Mouse (Mus musculus) MEL (cell line): ENCODE measurements around the gene Dclre1b. TPM values are rescaled to one million over a fixed set of nuclear protein-coding genes. Genes with fewer than 3 reads are reported as not detected.

Source experiments
- DNase-seq: peaks from one replicate; pipeline ENCODE4 v3.0.0; 2011; ENCODE audit warnings: low read depth, low spot score
- H3K27ac ChIP-seq: 2 replicates; pipeline ENCODE4 v1.5.1; 2012; ENCODE audit warnings: low read depth, mild to moderate bottlenecking, control low read depth, low read length, moderate library complexity; ENCODE audit not compliant: control insufficient read depth
- H3K27me3 ChIP-seq, 2 experiments: fragments of 150-350 bp in 1 of 2; sonication (generic) in 1 of 2; 2 replicates each; pipeline ENCODE4 v1.6.1; 2012; ENCODE audit warnings: low read length in 2 of 2, mild to moderate bottlenecking in 2 of 2, improper control_type of control experiment in 1 of 2, moderate library complexity in 1 of 2; ENCODE audit not compliant: insufficient read depth in 2 of 2, control insufficient read depth in 1 of 2
- H3K36me3 ChIP-seq, 2 experiments: 2 replicates each; pipeline ENCODE4 v1.6.1; 2012 to 2014; ENCODE audit warnings: low read length in 2 of 2, improper control_type of control experiment in 1 of 2, inconsistent platforms in 1 of 2, mild to moderate bottlenecking in 1 of 2; ENCODE audit not compliant: insufficient read depth in 2 of 2, control insufficient read depth in 1 of 2
- H3K4me1 ChIP-seq, 2 experiments: fragments of 150-350 bp in 1 of 2; sonication (generic) in 1 of 2; 2 replicates each; pipeline ENCODE4 v1.6.1; 2012; ENCODE audit warnings: low read length in 2 of 2, improper control_type of control experiment in 1 of 2, mild to moderate bottlenecking in 1 of 2; ENCODE audit not compliant: insufficient read depth in 2 of 2, control insufficient read depth in 1 of 2
- H3K4me3 ChIP-seq, 2 experiments: fragments of 150-350 bp in 1 of 2; sonication (generic) in 1 of 2; 2 replicates each; pipeline ENCODE4 v1.5.1; 2012; ENCODE audit warnings: low read depth in 2 of 2, low read length in 2 of 2, mild to moderate bottlenecking in 2 of 2, moderate library complexity in 2 of 2, control low read depth in 1 of 2, improper control_type of control experiment in 1 of 2; ENCODE audit not compliant: control insufficient read depth in 1 of 2, insufficient read depth in 1 of 2
- H3K79me2 ChIP-seq: 2 replicates; pipeline ENCODE4 v1.6.1; 2012; ENCODE audit warnings: mild to moderate bottlenecking, low read length, moderate library complexity; ENCODE audit not compliant: control insufficient read depth, poor library complexity, insufficient read depth
- H3K9ac ChIP-seq: 2 replicates; pipeline ENCODE4 v1.6.1; 2012; ENCODE audit warnings: low read depth, mild to moderate bottlenecking, control low read depth, low read length, moderate library complexity; ENCODE audit not compliant: control insufficient read depth, poor library complexity, severe bottlenecking
- H3K9me3 ChIP-seq: fragments of 150-350 bp; sonication (generic); replicated peaks from 2 replicates; pipeline ENCODE4 v1.6.1; 2012; ENCODE audit warnings: mild to moderate bottlenecking, low read length, improper control_type of control experiment, moderate library complexity; ENCODE audit not compliant: insufficient read depth
- BHLHE40 ChIP-seq: IDR thresholded peaks from 2 replicates; pipeline ENCODE4 v1.6.1; 2012; ENCODE audit warnings: low read depth, mild to moderate bottlenecking, inconsistent platforms, low read length, improper control_type of control experiment, borderline replicate concordance
- CTCF ChIP-seq, 3 experiments: IDR thresholded peaks in 2 of 3; conservative IDR thresholded peaks in 1 of 3; 2 replicates each; pipeline ENCODE4 v1.5.1; 2011 to 2012; ENCODE audit warnings: low read length in 3 of 3, low read depth in 2 of 3, mild to moderate bottlenecking in 2 of 3, improper control_type of control experiment in 1 of 3, inconsistent platforms in 1 of 3, mixed read lengths in 1 of 3, moderate library complexity in 1 of 3; ENCODE audit not compliant: control insufficient read depth in 1 of 3, insufficient read depth in 1 of 3, poor library complexity in 1 of 3, severe bottlenecking in 1 of 3
- EP300 ChIP-seq, 2 experiments: IDR thresholded peaks; 2 replicates each; pipeline ENCODE4 v1.6.1; 2011; ENCODE audit warnings: improper control_type of control experiment in 2 of 2, low read length in 2 of 2, low read depth in 1 of 2, mild to moderate bottlenecking in 1 of 2
- ETS1 ChIP-seq: IDR thresholded peaks from 2 replicates; pipeline ENCODE4 v1.6.1; 2012; ENCODE audit warnings: low read depth, mild to moderate bottlenecking, inconsistent platforms, low read length, improper control_type of control experiment, moderate library complexity
- GABPA ChIP-seq: IDR thresholded peaks from 2 replicates; pipeline ENCODE4 v1.6.1; 2012; ENCODE audit warnings: low read depth, mild to moderate bottlenecking, inconsistent platforms, low read length, improper control_type of control experiment, moderate library complexity
- GATA1 ChIP-seq: IDR thresholded peaks from 2 replicates; pipeline ENCODE4 v1.6.1; 2011; ENCODE audit warnings: low read depth, low read length, improper control_type of control experiment
- HCFC1 ChIP-seq: IDR thresholded peaks from 2 replicates; pipeline ENCODE4 v1.6.1; 2012; ENCODE audit warnings: low read depth, mild to moderate bottlenecking, inconsistent platforms, low read length, improper control_type of control experiment, moderate library complexity
- JUND ChIP-seq: IDR thresholded peaks from 2 replicates; pipeline ENCODE4 v1.6.1; 2011; ENCODE audit warnings: low read depth, mild to moderate bottlenecking, improper control_type of control experiment, low read length
- KAT2A ChIP-seq: conservative IDR thresholded peaks from 2 replicates; pipeline ENCODE4 v1.6.1; 2012; ENCODE audit warnings: low read depth, low read length, improper control_type of control experiment, inconsistent platforms
- MAFK ChIP-seq: IDR thresholded peaks from 2 replicates; pipeline ENCODE4 v1.6.1; 2011; ENCODE audit warnings: low read depth, mild to moderate bottlenecking, low read length, improper control_type of control experiment, borderline replicate concordance
- MAZ ChIP-seq: IDR thresholded peaks from 2 replicates; pipeline ENCODE4 v1.6.1; 2012; ENCODE audit warnings: low read depth, mild to moderate bottlenecking, inconsistent platforms, low read length, improper control_type of control experiment
- MEF2A ChIP-seq: IDR thresholded peaks from 2 replicates; pipeline ENCODE4 v1.6.1; 2014; ENCODE audit warnings: low read depth, mild to moderate bottlenecking, inconsistent platforms, low read length, improper control_type of control experiment; ENCODE audit not compliant: poor library complexity, insufficient replicate concordance, severe bottlenecking; ENCODE audit errors: extremely low read depth
- MXI1 ChIP-seq: IDR thresholded peaks from 2 replicates; pipeline ENCODE4 v1.6.1; 2011; ENCODE audit warnings: mild to moderate bottlenecking, low read depth, low read length, improper control_type of control experiment
- MYB ChIP-seq: IDR thresholded peaks from 2 replicates; pipeline ENCODE4 v1.6.1; 2011; ENCODE audit warnings: mild to moderate bottlenecking, low read depth, low read length, improper control_type of control experiment
- MYC ChIP-seq: IDR thresholded peaks from 2 replicates; pipeline ENCODE4 v1.6.1; 2011; ENCODE audit warnings: low read depth, mild to moderate bottlenecking, low read length, improper control_type of control experiment, moderate library complexity
- POLR2AphosphoS2 ChIP-seq: IDR thresholded peaks from 2 replicates; pipeline ENCODE4 v1.6.1; 2011; ENCODE audit warnings: low read length, improper control_type of control experiment
- RAD21 ChIP-seq: IDR thresholded peaks from 2 replicates; pipeline ENCODE4 v1.6.1; 2011; ENCODE audit warnings: mild to moderate bottlenecking, low read depth, low read length, improper control_type of control experiment
- RCOR1 ChIP-seq: IDR thresholded peaks from 2 replicates; pipeline ENCODE4 v1.6.1; 2012; ENCODE audit warnings: low read depth, mild to moderate bottlenecking, inconsistent platforms, low read length, improper control_type of control experiment
- SIN3A ChIP-seq: IDR thresholded peaks from 2 replicates; pipeline ENCODE4 v1.6.1; 2012; ENCODE audit warnings: low read length, improper control_type of control experiment, inconsistent platforms
- SMC3 ChIP-seq: IDR thresholded peaks from 2 replicates; pipeline ENCODE4 v1.6.1; 2011; ENCODE audit warnings: low read depth, low read length, improper control_type of control experiment
- TAL1 ChIP-seq: IDR thresholded peaks from 2 replicates; pipeline ENCODE4 v1.6.1; 2012; ENCODE audit warnings: mild to moderate bottlenecking, inconsistent platforms, low read length, moderate library complexity, mixed read lengths
- TCF12 ChIP-seq: IDR thresholded peaks from 2 replicates; pipeline ENCODE4 v1.6.1; 2014; ENCODE audit warnings: low read depth, mild to moderate bottlenecking, inconsistent platforms, low read length, improper control_type of control experiment, moderate library complexity
- USF1 ChIP-seq: IDR thresholded peaks from 2 replicates; pipeline ENCODE4 v1.6.1; 2014; ENCODE audit warnings: low read depth, mild to moderate bottlenecking, inconsistent platforms, low read length, improper control_type of control experiment, moderate library complexity
- USF2 ChIP-seq, 2 experiments: IDR thresholded peaks; 2 replicates each; pipeline ENCODE4 v1.6.1; 2011 to 2012; ENCODE audit warnings: improper control_type of control experiment in 2 of 2, low read length in 2 of 2, borderline replicate concordance in 1 of 2, inconsistent platforms in 1 of 2, low read depth in 1 of 2, mild to moderate bottlenecking in 1 of 2; ENCODE audit not compliant: insufficient read depth in 1 of 2
- ZNF384 ChIP-seq: IDR thresholded peaks from 2 replicates; pipeline ENCODE4 v1.6.1; 2012; ENCODE audit warnings: low read depth, mild to moderate bottlenecking, inconsistent platforms, low read length, improper control_type of control experiment
- polyA plus RNA-seq, 2 experiments: library from polyadenylated mRNA; stranded (reverse) in 1 of 2; unstranded in 1 of 2; fragments of >175 nt in 1 of 2; fragments of >200 nt in 1 of 2; gene quantifications; 2 replicates each; pipeline versions ENCODE4 v1.2.1 to v1.2.4; 2012; ENCODE audit warnings: low replicate concordance in 2 of 2, low read depth in 1 of 2; ENCODE audit not compliant: insufficient read length in 2 of 2, insufficient read depth in 1 of 2, missing spikeins in 1 of 2
- total RNA-seq: library from RNA; depleted of rRNA; stranded (reverse); fragments of 300-350 nt; gene quantifications from 2 replicates; pipeline ENCODE4 v1.2.3, GENCODE M21; 2012

The Dclre1b gene
- total and polyA plus RNA-seq, 3 experiments, result 11.2 to 25.3 TPM; not detected in 1

GRCm38 (mm10) chr3:103799507-103799906 lies 9.7 kb downstream of the Dclre1b start:
- no peak overlapping the region for H3K4me3 ChIP-seq
- DNase-seq, result peak; percentile 93
- TF ChIP-seq GATA1 (peak; percentile 99), CTCF (IDR thresholded peaks at IDR 0.05 in 2 of 3, conservative IDR thresholded peaks at IDR 0.05 in 1 of 3; ENCODE audit: control insufficient read depth in 1 of 3, insufficient read depth in 1 of 3, low read depth in 2 of 3, low read length in 3 of 3, poor library complexity in 1 of 3, severe bottlenecking in 1 of 3) (no peak), RAD21 (no peak), MYB (peak; percentile 74), MXI1 (peak; percentile 59), SIN3A (peak; percentile 92), POLR2AphosphoS2 (peak; percentile 60; the same call in 1 of the 2 replicates), EP300 (IDR thresholded peaks at IDR 0.05; ENCODE audit: low read depth in 1 of 2, low read length in 2 of 2) (peak; percentile 98 to 99), MEF2A (peak; percentile 98), BHLHE40 (no peak), USF2 (IDR thresholded peaks at IDR 0.05; ENCODE audit: borderline replicate concordance in 1 of 2, insufficient read depth in 1 of 2, low read depth in 1 of 2, low read length in 2 of 2) (no peak), JUND (peak; percentile 73; the same call in 1 of the 2 replicates), TAL1 (peak; percentile 100), ZNF384 (0 out of 2 replicates have a peak, but pooled peaks have one; percentile 37), USF1 (no peak), GABPA (peak; percentile 83), TCF12 (peak; percentile 99), MYC (peak; percentile 82), ETS1 (peak; percentile 99), MAFK (peak; percentile 89), MAZ (peak; percentile 58; the same call in 1 of the 2 replicates), HCFC1 (peak; percentile 47; the same call in 1 of the 2 replicates), KAT2A (no peak), SMC3 (no peak), RCOR1 (peak; percentile 83)
- TF ChIP-seq, all 39 proteins: peak for 18
- no peaks in the 10 kb centered on the region for H3K27me3 ChIP-seq
- H3K79me2 ChIP-seq, result 0 out of 2 replicates have a peak, but pooled peaks cover 1% of the 10 kb centered on the region
- H3K36me3 ChIP-seq, result peaks cover 0 to 42% of the 10 kb centered on the region in 2 experiments; a peak in 3 of 4 replicates
- H3K4me1 ChIP-seq, result peaks cover 28 to 38% of the 10 kb centered on the region in 2 experiments
- H3K9me3 ChIP-seq, result no peaks in the 10 kb centered on the region
- H3K9ac ChIP-seq, result no peak overlapping the region
- peak overlapping the region; percentile 11 for H3K27ac ChIP-seq
